Mouse (Mus musculus) embryonic fibroblast, embryonic 13.5 days (primary cell): ENCODE measurements around the gene Sat2.

Source experiments
- CTCF ChIP-seq: IDR thresholded peaks from 2 replicates; pipeline ENCODE4 v1.5.1; 2011; ENCODE audit warnings: mild to moderate bottlenecking, control low read depth, low read length, moderate library complexity, borderline replicate concordance; ENCODE audit not compliant: insufficient read depth
- POLR2A ChIP-seq: IDR thresholded peaks from 2 replicates; pipeline ENCODE4 v1.6.1; 2011; ENCODE audit warnings: low read depth, mild to moderate bottlenecking, control low read depth, low read length, moderate library complexity

- TF ChIP-seq CTCF (no peak), POLR2A (no peak)
Observed at GRCm38 (mm10) chr11:69653399-69653798, 31.6 kb downstream of the Sat2 start.
